Mouse (Mus musculus) ES-E14 (cell line): ENCODE results near the gene Ncan.

ENCODE experiments used
- CHD2 ChIP-seq: IDR thresholded peaks from 2 replicates; pipeline ENCODE4 v1.6.1; 2014; ENCODE audit warnings: mild to moderate bottlenecking, low read depth, low read length, inconsistent platforms
- HCFC1 ChIP-seq: IDR thresholded peaks from 2 replicates; pipeline ENCODE4 v1.6.1; 2012; ENCODE audit warnings: low read length, inconsistent platforms, borderline replicate concordance; ENCODE audit not compliant: insufficient read depth
- MAFK ChIP-seq: IDR thresholded peaks from 2 replicates; pipeline ENCODE4 v1.6.1; 2014; ENCODE audit warnings: mild to moderate bottlenecking, low read depth, low read length, inconsistent platforms; ENCODE audit not compliant: insufficient read depth
- ZC3H11A ChIP-seq: IDR thresholded peaks from 2 replicates; pipeline ENCODE4 v1.6.1; 2012; ENCODE audit warnings: low read depth, mild to moderate bottlenecking, inconsistent platforms, low read length, borderline replicate concordance
- ZNF384 ChIP-seq: IDR thresholded peaks from 2 replicates; pipeline ENCODE4 v1.6.1; 2012; ENCODE audit warnings: low read depth, low read length, inconsistent platforms

DNA sequence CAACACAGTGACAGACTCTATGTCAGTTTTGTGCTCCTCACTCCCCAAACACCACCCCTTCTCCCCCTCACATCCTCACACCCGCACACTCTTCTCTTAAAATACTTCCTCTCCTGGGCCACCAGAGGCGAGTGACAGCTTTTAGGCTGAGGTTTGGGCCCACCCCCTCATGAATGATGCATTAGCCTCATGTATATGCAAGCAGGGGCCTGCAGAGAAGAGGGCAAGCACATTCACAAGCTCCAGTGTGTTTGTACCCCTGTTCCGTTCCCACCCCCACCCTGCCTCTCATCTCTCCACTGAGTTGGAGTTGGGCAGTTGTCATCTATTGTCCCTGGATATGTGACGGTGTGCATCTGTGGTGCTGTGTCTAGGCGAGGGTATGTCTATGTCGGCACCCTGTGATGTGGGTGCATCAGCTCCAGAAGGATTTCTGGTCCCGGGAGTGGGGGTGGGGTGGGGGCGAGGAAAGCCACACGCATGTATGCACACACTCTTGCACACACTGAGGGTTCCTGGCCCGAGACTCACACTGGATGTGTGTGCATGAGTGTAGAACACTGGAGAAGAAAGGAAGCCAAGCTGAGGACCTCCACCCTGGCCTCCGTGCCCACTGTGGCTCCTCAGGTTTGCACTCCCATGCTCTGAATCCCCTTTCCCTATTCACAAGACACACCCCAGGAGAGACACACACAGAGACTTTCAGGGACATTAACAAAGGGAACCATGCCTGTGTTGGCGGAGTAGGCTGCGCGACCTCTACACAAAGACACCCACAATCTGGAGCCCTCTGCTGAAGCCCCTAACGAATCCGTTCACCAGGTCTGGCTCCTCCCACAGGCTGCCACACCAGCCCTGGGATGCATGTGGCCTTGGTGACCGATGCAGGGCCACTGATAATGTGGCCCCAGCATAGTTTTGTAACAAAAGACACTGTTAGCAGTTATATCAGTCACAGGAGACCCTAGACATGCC is 1.7 kb downstream of the Ncan start:
- TF ChIP-seq CHD2 (no peak), ZC3H11A (no peak), HCFC1 (no peak), MAFK (no peak), ZNF384 (no peak)
